Mouse (Mus musculus): ENCODE measurements around the gene Cyp2c68. TPM values are rescaled to one million over a fixed set of nuclear protein-coding genes. Genes with fewer than 3 reads are reported as not detected.
"Not testable (repeated sequence)": the region's sequence is repeated elsewhere in the genome, so short reads cannot be mapped to it uniquely, and the experiment has no call there.

The Cyp2c68 gene
- 22.4 and 24.5 TPM in 2 replicates for polyA plus RNA-seq (2012; rRNA removed)

GRCm38 (mm10) chr19:39740920-39741319 lies at the start of gene Cyp2c68:
Gene Cyp2c68, minus strand, starts transcription at chr19:39741054.
- peaks cover 3% of the 10 kb centered on the region; the same call in 1 of the 2 replicates for H3K4me1 ChIP-seq (ENCODE audit: control insufficient read depth, insufficient read depth, insufficient read length, low read length)
- 37% methylated on average over 2 of the region's 2 CpGs for WGBS
- peak within 1 kb of the TSS; percentile 10; the same call in 1 of the 2 replicates for H3K4me3 ChIP-seq (ENCODE audit: low read depth, low read length)
- no peaks in the 10 kb centered on the region for H3K36me3 ChIP-seq (ENCODE audit: control insufficient read depth, insufficient read depth, low read length)
- H3K27ac ChIP-seq (ENCODE audit: insufficient read depth, low read depth, low read length): 0 out of 2 replicates have a peak within 1 kb of the TSS, but pooled peaks have one; percentile 46
- TF ChIP-seq POLR2A (IDR thresholded peaks at IDR 0.05; ENCODE audit: low read depth, low read length) (no peak), CTCF (IDR thresholded peaks at IDR 0.05; ENCODE audit: extremely low read depth, insufficient read length, insufficient replicate concordance, low read depth, low read length) (no peak)
- H3K27me3 ChIP-seq (ENCODE audit: control insufficient read depth, insufficient read depth, low read length): no peaks in the 10 kb centered on the region

GRCm38 (mm10) chr19:39785458-39785857 lies 44.6 kb upstream of the Cyp2c68 start:
- not testable (repeated sequence) for H3K27me3 ChIP-seq (ENCODE audit: control insufficient read depth, insufficient read depth, low read length); H3K36me3 ChIP-seq (ENCODE audit: control insufficient read depth, insufficient read depth, low read length); H3K4me3 ChIP-seq (ENCODE audit: low read depth, low read length); H3K27ac ChIP-seq (ENCODE audit: insufficient read depth, low read depth, low read length); H3K4me1 ChIP-seq (ENCODE audit: control insufficient read depth, insufficient read depth, insufficient read length, low read length)
- 74% methylated on average over 2 of the region's 2 CpGs for WGBS

GRCm38 (mm10) chr19:39745357-39745756 lies 4.5 kb upstream of the Cyp2c68 start:
- peak overlapping the region; percentile 42 for H3K27ac ChIP-seq (ENCODE audit: insufficient read depth, low read depth, low read length)
- peaks cover 3% of the 10 kb centered on the region; the same call in 1 of the 2 replicates for H3K4me1 ChIP-seq (ENCODE audit: control insufficient read depth, insufficient read depth, insufficient read length, low read length)
- H3K36me3 ChIP-seq (ENCODE audit: control insufficient read depth, insufficient read depth, low read length): no peaks in the 10 kb centered on the region
- H3K4me3 ChIP-seq (ENCODE audit: low read depth, low read length): no peak overlapping the region
- 16% methylated on average over 1 of the region's 1 CpGs for WGBS
- no peaks in the 10 kb centered on the region for H3K27me3 ChIP-seq (ENCODE audit: control insufficient read depth, insufficient read depth, low read length)
- TF ChIP-seq POLR2A (IDR thresholded peaks at IDR 0.05; ENCODE audit: low read depth, low read length): no peak
- no peak for TF ChIP-seq CTCF (IDR thresholded peaks at IDR 0.05; ENCODE audit: extremely low read depth, insufficient read length, insufficient replicate concordance, low read depth, low read length)

GRCm38 (mm10) chr19:39744361-39744760 lies 3.5 kb upstream of the Cyp2c68 start:
- peak overlapping the region; percentile 42; the same call in 1 of the 2 replicates for H3K27ac ChIP-seq (ENCODE audit: insufficient read depth, low read depth, low read length)
- not testable (repeated sequence) for H3K27me3 ChIP-seq (ENCODE audit: control insufficient read depth, insufficient read depth, low read length); H3K4me1 ChIP-seq (ENCODE audit: control insufficient read depth, insufficient read depth, insufficient read length, low read length); H3K4me3 ChIP-seq (ENCODE audit: low read depth, low read length); H3K36me3 ChIP-seq (ENCODE audit: control insufficient read depth, insufficient read depth, low read length)
- WGBS: 25% methylated on average over 1 of the region's 1 CpGs

- not testable (repeated sequence) for H3K4me3 ChIP-seq (ENCODE audit: low read depth, low read length); H3K4me1 ChIP-seq (ENCODE audit: control insufficient read depth, insufficient read depth, insufficient read length, low read length); H3K36me3 ChIP-seq (ENCODE audit: control insufficient read depth, insufficient read depth, low read length); H3K27me3 ChIP-seq (ENCODE audit: control insufficient read depth, insufficient read depth, low read length); H3K27ac ChIP-seq (ENCODE audit: insufficient read depth, low read depth, low read length)
- WGBS: 83% methylated on average over 2 of the region's 2 CpGs
Measured at GRCm38 (mm10) chr19:39711116-39711515, 29.7 kb downstream of the Cyp2c68 start.

- H3K4me1 ChIP-seq (ENCODE audit: control insufficient read depth, insufficient read depth, insufficient read length, low read length); H3K4me3 ChIP-seq (ENCODE audit: low read depth, low read length); H3K36me3 ChIP-seq (ENCODE audit: control insufficient read depth, insufficient read depth, low read length); H3K27ac ChIP-seq (ENCODE audit: insufficient read depth, low read depth, low read length); H3K27me3 ChIP-seq (ENCODE audit: control insufficient read depth, insufficient read depth, low read length): not testable (repeated sequence)
Measured at GRCm38 (mm10) chr19:39665650-39666049, 75.2 kb downstream of the Cyp2c68 start.

GRCm38 (mm10) chr19:39652381-39652780 lies 88.5 kb downstream of the Cyp2c68 start:
- Histone ChIP-seq H3K4me3 (ENCODE audit: low read depth, low read length) (no peak overlapping the region), H3K4me1 (ENCODE audit: control insufficient read depth, insufficient read depth, insufficient read length, low read length) (no peaks in the 10 kb centered on the region), H3K27me3 (ENCODE audit: control insufficient read depth, insufficient read depth, low read length) (no peaks in the 10 kb centered on the region), H3K27ac (ENCODE audit: insufficient read depth, low read depth, low read length) (no peak overlapping the region), H3K36me3 (ENCODE audit: control insufficient read depth, insufficient read depth, low read length) (no peaks in the 10 kb centered on the region)
- no peak for TF ChIP-seq POLR2A (IDR thresholded peaks at IDR 0.05; ENCODE audit: low read depth, low read length)
- no peak for TF ChIP-seq CTCF (IDR thresholded peaks at IDR 0.05; ENCODE audit: extremely low read depth, insufficient read length, insufficient replicate concordance, low read depth, low read length)
- WGBS: 56% methylated on average over 1 of the region's 1 CpGs

GRCm38 (mm10) chr19:39648938-39649337 lies 91.9 kb downstream of the Cyp2c68 start, which contains the start of gene Cyp2c67:
Gene Cyp2c67, minus strand, starts transcription at chr19:39649051.
- H3K36me3 ChIP-seq (ENCODE audit: control insufficient read depth, insufficient read depth, low read length): no peaks in the 10 kb centered on the region
- H3K4me3 ChIP-seq (ENCODE audit: low read depth, low read length): no peak within 1 kb of the TSS
- H3K4me1 ChIP-seq (ENCODE audit: control insufficient read depth, insufficient read depth, insufficient read length, low read length): no peaks in the 10 kb centered on the region
- 66% methylated on average over 1 of the region's 1 CpGs for WGBS
- no peaks in the 10 kb centered on the region for H3K27me3 ChIP-seq (ENCODE audit: control insufficient read depth, insufficient read depth, low read length)
- no peak within 1 kb of the TSS for H3K27ac ChIP-seq (ENCODE audit: insufficient read depth, low read depth, low read length)
- TF ChIP-seq CTCF (IDR thresholded peaks at IDR 0.05; ENCODE audit: extremely low read depth, insufficient read length, insufficient replicate concordance, low read depth, low read length) (no peak), POLR2A (IDR thresholded peaks at IDR 0.05; ENCODE audit: low read depth, low read length) (no peak)

Data from small intestine, adult 2 months (tissue).